Mouse (Mus musculus) CH12.LX (cell line): ENCODE data around the gene Tarbp1.

Source experiments
- BHLHE40 ChIP-seq: IDR thresholded peaks from 2 replicates; pipeline ENCODE4 v1.6.1; 2011; ENCODE audit warnings: mild to moderate bottlenecking, low read depth, low read length, improper control_type of control experiment
- CTCF ChIP-seq, 2 experiments: IDR thresholded peaks in 1 of 2; conservative IDR thresholded peaks in 1 of 2; 2 replicates each; pipeline ENCODE4 v1.5.1; 2011 to 2012; ENCODE audit warnings: low read depth in 2 of 2, low read length in 2 of 2, improper control_type of control experiment in 1 of 2, inconsistent platforms in 1 of 2, mild to moderate bottlenecking in 1 of 2, moderate library complexity in 1 of 2
- IRF4 ChIP-seq: IDR thresholded peaks from 2 replicates; pipeline ENCODE4 v1.6.1; 2014; ENCODE audit warnings: low read depth, mild to moderate bottlenecking, inconsistent platforms, low read length, improper control_type of control experiment
- MAZ ChIP-seq: IDR thresholded peaks from 2 replicates; pipeline ENCODE4 v1.6.1; 2012; ENCODE audit warnings: low read depth, mild to moderate bottlenecking, inconsistent platforms, low read length, improper control_type of control experiment, moderate library complexity
- POLR2A ChIP-seq: IDR thresholded peaks from 2 replicates; pipeline ENCODE4 v1.6.1; 2011; ENCODE audit warnings: low read depth, mild to moderate bottlenecking, improper control_type of control experiment, low read length
- POLR2AphosphoS2 ChIP-seq: IDR thresholded peaks from 2 replicates; pipeline ENCODE4 v1.6.1; 2011; ENCODE audit warnings: low read depth, low read length, improper control_type of control experiment
- RCOR1 ChIP-seq: conservative IDR thresholded peaks from 2 replicates; pipeline ENCODE4 v1.6.1; 2012; ENCODE audit warnings: low read depth, mild to moderate bottlenecking, inconsistent platforms, low read length, improper control_type of control experiment
- TCF12 ChIP-seq: IDR thresholded peaks from 2 replicates; pipeline ENCODE4 v1.6.1; 2014; ENCODE audit warnings: low read depth, mild to moderate bottlenecking, inconsistent platforms, low read length, improper control_type of control experiment
- ZMIZ1 ChIP-seq: IDR thresholded peaks from 2 replicates; pipeline ENCODE4 v1.6.1; 2012; ENCODE audit warnings: low read depth, mild to moderate bottlenecking, inconsistent platforms, low read length, improper control_type of control experiment

DNA sequence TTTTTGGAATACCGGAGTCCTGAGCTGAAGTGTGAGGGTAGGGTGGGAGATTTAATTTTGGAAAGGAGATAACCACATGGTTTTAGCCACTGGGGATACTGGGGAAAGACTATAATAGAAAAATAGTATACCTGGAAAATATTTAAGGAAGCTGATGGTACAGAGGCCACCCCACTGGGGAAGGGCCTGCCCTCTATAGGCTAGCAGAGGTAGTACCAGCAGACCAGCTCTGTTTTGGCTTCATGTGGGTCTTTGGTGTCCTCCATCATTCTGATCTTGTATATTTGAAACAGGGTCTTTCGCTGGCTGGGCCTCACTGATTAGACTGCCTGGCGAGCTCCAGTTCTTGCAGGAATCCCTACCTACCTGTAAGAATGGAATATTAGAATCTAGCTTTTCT lies 76.5 kb downstream of the Tarbp1 start:
- TF ChIP-seq CTCF (conservative IDR thresholded peaks at IDR 0.05 in 1 of 2, IDR thresholded peaks at IDR 0.05 in 1 of 2; ENCODE audit: low read depth in 2 of 2, low read length in 2 of 2) (peak; percentile 19 to 51; a peak in 3 of 4 replicates), IRF4 (no peak), POLR2AphosphoS2 (no peak), RCOR1 (no peak), ZMIZ1 (no peak), TCF12 (no peak), POLR2A (no peak), MAZ (no peak), BHLHE40 (no peak)
